Mouse (Mus musculus): ENCODE results near the gene Olfr150.
"Not testable (repeated sequence)": the region's sequence is repeated elsewhere in the genome, so short reads cannot be mapped to it uniquely, and the experiment has no call there.

Gene Olfr150

DNA sequence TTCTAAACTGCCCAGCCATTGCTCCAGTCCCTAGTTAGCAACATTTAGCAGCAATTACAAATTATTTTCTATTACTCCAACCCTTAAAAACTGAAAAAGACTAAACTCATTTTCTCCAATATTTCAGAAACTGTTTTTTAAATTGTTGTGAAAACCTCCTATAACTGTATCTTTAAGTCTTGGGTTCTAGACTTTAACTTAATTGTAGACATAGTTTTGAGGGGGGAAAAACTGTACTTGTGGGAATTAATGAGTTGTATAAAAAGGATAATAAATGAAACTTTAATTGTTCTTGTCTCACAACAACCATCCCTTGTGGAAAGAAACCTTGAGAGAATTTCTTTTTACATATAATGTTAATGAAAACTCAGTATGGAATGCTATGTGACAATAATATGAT is at the start of gene Olfr150:
Gene Olfr150, plus strand, starts transcription at position 301 of the 400 bp plus-strand sequence.
- DNase-seq (ENCODE audit: low spot score in 2 of 2), result no peak

DNA sequence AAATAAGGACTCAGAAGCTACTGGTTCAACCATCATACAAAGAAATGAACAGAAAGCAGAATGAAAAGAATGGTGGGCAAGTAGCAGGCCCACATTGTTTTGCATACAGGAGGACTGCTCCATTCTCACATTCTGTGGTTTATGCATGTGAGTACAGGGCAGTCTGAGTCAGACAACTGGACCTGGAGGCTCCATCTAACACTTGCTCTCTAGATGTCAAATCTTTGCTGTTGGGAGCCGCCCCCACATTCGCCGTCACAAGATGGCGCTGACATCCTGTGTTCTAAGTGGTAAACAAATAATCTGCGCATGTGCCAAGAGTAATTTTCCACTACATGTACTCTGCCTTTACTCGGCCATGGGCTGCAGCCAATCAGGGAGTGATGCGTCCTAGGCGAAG is 29.7 kb upstream of the Olfr150 start:
- DNase-seq (ENCODE audit: low spot score in 2 of 2), result not testable (repeated sequence)

DNA sequence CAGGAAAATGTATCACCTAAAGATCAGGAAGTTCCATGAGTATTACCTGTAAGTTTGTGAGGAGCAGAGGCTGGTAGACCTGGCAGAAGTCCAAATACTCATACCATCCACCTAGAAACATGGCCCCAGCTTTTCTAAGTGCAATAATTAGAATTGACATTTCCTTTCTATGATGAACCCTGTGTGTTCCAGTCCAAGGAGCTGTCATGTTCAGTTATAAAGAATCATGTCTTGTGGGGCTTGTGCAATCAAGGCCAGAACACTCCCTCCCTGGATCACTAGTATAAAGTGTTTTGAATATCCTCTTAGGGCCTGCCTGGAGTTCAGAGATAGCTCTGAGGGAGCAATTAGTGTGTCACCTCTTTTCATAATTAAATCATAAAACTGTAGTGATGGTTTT is 23.8 kb upstream of the Olfr150 start, which contains the start of gene Olfr149:
Gene Olfr149, minus strand, starts transcription at position 101 of the 400 bp plus-strand sequence.
- DNase-seq (ENCODE audit: low spot score in 2 of 2), result no peak

- no peak for DNase-seq (ENCODE audit: low spot score in 2 of 2)
These were observed 21.8 kb upstream of the Olfr150 start for GRCm38 (mm10) chr9:39708958-39709357.

- DNase-seq (ENCODE audit: low spot score in 2 of 2), result no peak
These were observed 19.7 kb upstream of the Olfr150 start, which contains the start of gene Olfr965 for GRCm38 (mm10) chr9:39711053-39711452. Gene Olfr965 (plus strand): TSS chr9:39711353.

- DNase-seq (ENCODE audit: low spot score in 2 of 2), result no peak
These were observed 10.0 kb downstream of the Olfr150 start for GRCm38 (mm10) chr9:39740741-39741140.

DNA sequence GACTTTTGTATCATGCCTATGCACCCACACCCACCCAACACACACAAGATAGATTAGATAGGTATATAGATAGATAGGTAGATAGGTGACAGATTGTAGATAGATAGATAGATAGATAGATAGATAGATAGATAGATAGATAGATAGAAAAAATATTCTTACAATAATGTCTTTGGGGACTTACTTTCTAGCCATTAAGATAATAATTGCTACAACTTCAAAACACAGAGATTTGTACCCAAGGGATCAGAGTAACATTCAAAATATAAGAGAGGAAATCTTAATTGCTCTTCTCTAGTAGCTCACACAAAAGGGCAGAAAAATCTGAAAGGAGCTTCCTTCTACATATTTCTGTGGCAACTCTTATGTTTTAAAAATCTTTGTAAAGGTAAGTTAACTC is 15.2 kb downstream of the Olfr150 start, which contains the start of gene Olfr967:
Gene Olfr967, plus strand, starts transcription at position 301 of the 400 bp plus-strand sequence.
- DNase-seq (ENCODE audit: low spot score in 2 of 2), result no peak

DNA sequence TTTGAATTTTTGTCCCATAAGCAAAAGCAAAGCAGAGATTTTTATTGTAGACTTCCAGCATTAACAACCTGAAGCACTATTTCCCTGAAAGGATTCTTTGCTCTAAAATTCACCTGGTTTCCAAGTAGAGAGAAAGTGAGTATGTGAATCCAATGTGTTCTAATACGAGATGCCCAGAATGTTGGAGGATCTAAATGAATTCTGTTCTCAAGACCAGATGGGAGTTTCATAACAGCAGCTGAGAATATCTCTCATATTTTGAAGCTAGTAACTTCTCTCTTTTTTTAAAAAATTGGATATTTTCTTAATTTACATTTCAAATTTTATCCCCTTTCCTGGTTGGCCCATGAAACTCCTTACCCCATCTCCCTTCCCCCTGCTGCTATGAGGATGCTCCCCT is 15.7 kb downstream of the Olfr150 start:
- DNase-seq (ENCODE audit: low spot score in 2 of 2), result no peak

DNA sequence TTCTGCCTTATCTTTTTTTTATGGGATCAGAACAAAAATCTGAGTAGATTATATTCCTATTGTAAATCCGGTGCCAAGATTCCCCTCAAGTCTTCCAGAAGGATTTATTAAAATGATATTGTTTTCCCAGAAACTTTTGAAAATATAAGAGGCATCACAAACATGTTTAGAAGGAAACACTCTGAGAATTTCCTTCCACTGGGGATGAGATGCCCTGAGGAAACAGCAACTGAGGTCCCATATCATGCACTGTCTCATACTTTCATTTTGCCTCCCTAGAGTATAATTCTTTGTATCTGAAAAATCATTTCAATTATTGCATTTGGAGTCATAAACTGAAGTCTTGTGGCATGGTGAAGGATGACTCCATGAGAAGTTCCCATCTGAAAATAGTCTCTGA is 52.4 kb downstream of the Olfr150 start, which contains the start of gene Olfr968:
Gene Olfr968, minus strand, starts transcription at position 101 of the 400 bp plus-strand sequence.
- DNase-seq (ENCODE audit: low spot score in 2 of 2), result no peak
